Mouse (Mus musculus) adrenal gland, postnatal 36 days (tissue): ENCODE data around the gene Coro1a. TPM values are rescaled to one million over a fixed set of nuclear protein-coding genes. Genes with fewer than 3 reads are reported as not detected.

Source experiments
- total RNA-seq, 2 experiments: library from RNA; stranded (reverse); gene quantifications; 2 replicates each; pipeline ENCODE4 v1.2.3; 2021

Coro1a gene
- total RNA-seq, 2 experiments from 2014 or later: 10.1 to 11.6 TPM

Other genes with a start within 250 kb of the Coro1a start
- under 1 TPM in 1 of 2 experiments, not detected in 1; 0.33 TPM for gene Atp2a1, start 244.7 kb downstream of the Coro1a start, total RNA-seq
- 10 to 100 TPM; 55.3 to 59.5 TPM for gene Sh2b1, start 232.4 kb downstream of the Coro1a start, total RNA-seq
- gene Tufm, start 220.4 kb downstream of the Coro1a start, total RNA-seq: 100 to 1,000 TPM; 219 to 221 TPM
- 100 to 1,000 TPM in 1 of 2 experiments, 10 to 100 TPM in 1; 82.9 to 112 TPM for gene Atxn2l, start 204.3 kb downstream of the Coro1a start, total RNA-seq
- 100 to 1,000 TPM; 243 to 301 TPM for gene Eif3c, start 141.4 kb downstream of the Coro1a start, total RNA-seq
- gene Apobr, start 122.8 kb downstream of the Coro1a start, total RNA-seq: 1 to 10 TPM; 1.5 TPM
- gene Cln3, start 122.0 kb downstream of the Coro1a start, total RNA-seq: 10 to 100 TPM; 34.8 to 40.0 TPM
- not detected for gene Il27, start 112.8 kb downstream of the Coro1a start, total RNA-seq
- 10 to 100 TPM; 20.8 to 27.0 TPM for gene Nupr1, start 76.9 kb downstream of the Coro1a start, total RNA-seq
- 10 to 100 TPM; 39.0 to 41.7 TPM for gene Sgf29, start 58.5 kb downstream of the Coro1a start, total RNA-seq
- 10 to 100 TPM; 34.1 to 52.7 TPM for gene Sult1a1, start 31.4 kb downstream of the Coro1a start, total RNA-seq
- 10 to 100 TPM; 94.8 to 98.1 TPM for gene Bola2, start 12.4 kb downstream of the Coro1a start, total RNA-seq
- gene Slx1b, start 12.0 kb downstream of the Coro1a start, total RNA-seq: 10 to 100 TPM in 1 of 2 experiments, 1 to 10 TPM in 1; 8.7 to 14.8 TPM
- gene Mapk3, start 51.8 kb upstream of the Coro1a start, total RNA-seq: 100 to 1,000 TPM; 129 to 150 TPM
- 1 to 10 TPM; 1.3 to 4.7 TPM for gene Gdpd3, start 58.5 kb upstream of the Coro1a start, total RNA-seq
- gene Ypel3, start 69.2 kb upstream of the Coro1a start, total RNA-seq: 100 to 1,000 TPM in 1 of 2 experiments, 10 to 100 TPM in 1; 88.9 to 157 TPM
- under 1 TPM; 0.46 to 0.70 TPM for gene Tbx6, start 73.7 kb upstream of the Coro1a start, total RNA-seq
- gene Ppp4c, start 84.7 kb upstream of the Coro1a start, total RNA-seq: 10 to 100 TPM; 81.0 to 86.5 TPM
- 10 to 100 TPM; 15.3 to 21.2 TPM for gene Fam57b, start 89.9 kb upstream of the Coro1a start, total RNA-seq
- not detected for gene 4930451I11Rik, start 123.9 kb upstream of the Coro1a start, total RNA-seq
- under 1 TPM; 0.43 to 0.50 TPM for gene Doc2a, start 139.6 kb upstream of the Coro1a start, total RNA-seq
- 10 to 100 TPM; 14.5 to 16.0 TPM for gene Hirip3, start 154.2 kb upstream of the Coro1a start, total RNA-seq
- 10 to 100 TPM; 39.7 to 45.0 TPM for gene Ino80e, start 154.6 kb upstream of the Coro1a start, total RNA-seq
- gene Taok2, start 176.9 kb upstream of the Coro1a start, total RNA-seq: 10 to 100 TPM; 54.9 to 81.3 TPM
- gene Tmem219, start 215.1 kb upstream of the Coro1a start, total RNA-seq: 10 to 100 TPM; 27.3 to 32.4 TPM
- gene Kctd13, start 221.1 kb upstream of the Coro1a start, total RNA-seq: 10 to 100 TPM; 23.7 to 31.9 TPM
- 1 to 10 TPM; 1.6 to 2.4 TPM for gene Asphd1, start 241.8 kb upstream of the Coro1a start, total RNA-seq
- gene Sez6l2, start 242.8 kb upstream of the Coro1a start, total RNA-seq: 100 to 1,000 TPM in 1 of 2 experiments, 10 to 100 TPM in 1; 47.1 to 108 TPM